Mouse (Mus musculus) neural tube, embryonic 13.5 days (tissue): ENCODE measurements at regions not wholly inside any gene's neighbourhood (a gene's known extent, or its start where the extent isn't known, plus 50 kb on each side); places are given as distances from the start of the nearest gene placed in this dataset. TPM values are rescaled to one million over a fixed set of nuclear protein-coding genes. Genes with fewer than 3 reads are reported as not detected.

ENCODE experiments used
- ATAC-seq: fragments of 200-750 bp; cut with Nextera tagmentation; 2 replicates; pipeline ENCODE4 v1.8.0; 2017; ENCODE audit warnings: low read depth, mild to moderate bottlenecking, moderate TSS enrichment, moderate library complexity
- H3K27ac ChIP-seq: fragments of 300-500 bp; sonication (generic); replicated peaks from 2 replicates; pipeline ENCODE4 v1.5.1; 2015; ENCODE audit warnings: moderate library complexity, mild to moderate bottlenecking, inconsistent platforms
- H3K27me3 ChIP-seq: fragments of 300-500 bp; sonication (generic); 2 replicates; pipeline ENCODE4 v1.6.1; 2015; ENCODE audit warnings: mild to moderate bottlenecking, inconsistent platforms
- H3K36me3 ChIP-seq: fragments of 300-500 bp; sonication (generic); 2 replicates; pipeline ENCODE4 v1.6.1; 2015; ENCODE audit warnings: mild to moderate bottlenecking, inconsistent platforms
- H3K4me1 ChIP-seq: fragments of 300-500 bp; sonication (generic); replicated peaks from 2 replicates; pipeline ENCODE4 v1.6.1; 2015; ENCODE audit warnings: inconsistent platforms
- H3K4me2 ChIP-seq: fragments of 300-500 bp; sonication (generic); 2 replicates; pipeline ENCODE4 v1.6.1; 2015; ENCODE audit warnings: inconsistent platforms, mild to moderate bottlenecking, moderate library complexity
- H3K4me3 ChIP-seq: fragments of 300-500 bp; sonication (generic); 2 replicates; pipeline ENCODE4 v1.5.1; 2015; ENCODE audit warnings: mild to moderate bottlenecking, inconsistent platforms
- H3K9ac ChIP-seq: fragments of 300-500 bp; sonication (generic); 2 replicates; pipeline ENCODE4 v1.6.1; 2015; ENCODE audit warnings: moderate library complexity, mild to moderate bottlenecking, inconsistent platforms
- H3K9me3 ChIP-seq: fragments of 300-500 bp; sonication (generic); 2 replicates; pipeline ENCODE4 v1.6.1; 2016; ENCODE audit warnings: inconsistent platforms
- WGBS: fragments of 180-500 bp; shearing (Covaris S2); methylation state at CpG from one replicate; pipeline ENCODE4 v1.1.7; 2015; 5-methylcytosine and 5-hydroxymethylcytosine counted together
- microRNA-seq: library from miRNA; unstranded; fragments of <30 nt; microRNA quantifications from one replicate; pipeline ENCODE4, GENCODE M21; 2016

GRCm38 (mm10) chr3:4226986-4227385 is 1523.6 kb upstream of the Gm8797 start:
- Histone ChIP-seq H3K4me1 (no peaks in the 10 kb centered on the region), H3K4me3 (no peak overlapping the region), H3K9ac (no peak overlapping the region), H3K27me3 (no peaks in the 10 kb centered on the region), H3K27ac (no peak overlapping the region), H3K9me3 (no peaks in the 10 kb centered on the region), H3K36me3 (no peaks in the 10 kb centered on the region), H3K4me2 (no peak overlapping the region)
- ATAC-seq = no peak
- 63% methylated on average over 2 of the region's 2 CpGs for WGBS

- Histone ChIP-seq H3K9me3 (no peaks in the 10 kb centered on the region), H3K9ac (no peak overlapping the region), H3K36me3 (no peaks in the 10 kb centered on the region), H3K27me3 (no peaks in the 10 kb centered on the region), H3K4me1 (no peaks in the 10 kb centered on the region), H3K4me2 (no peak overlapping the region), H3K27ac (no peak overlapping the region), H3K4me3 (no peak overlapping the region)
- whole genome bisulfite sequencing = 63% methylated on average over 1 of the region's 1 CpGs
- ATAC-seq = no peak
These were observed 1479.2 kb upstream of the Gm8797 start for GRCm38 (mm10) chr3:4271361-4271760.

DNA sequence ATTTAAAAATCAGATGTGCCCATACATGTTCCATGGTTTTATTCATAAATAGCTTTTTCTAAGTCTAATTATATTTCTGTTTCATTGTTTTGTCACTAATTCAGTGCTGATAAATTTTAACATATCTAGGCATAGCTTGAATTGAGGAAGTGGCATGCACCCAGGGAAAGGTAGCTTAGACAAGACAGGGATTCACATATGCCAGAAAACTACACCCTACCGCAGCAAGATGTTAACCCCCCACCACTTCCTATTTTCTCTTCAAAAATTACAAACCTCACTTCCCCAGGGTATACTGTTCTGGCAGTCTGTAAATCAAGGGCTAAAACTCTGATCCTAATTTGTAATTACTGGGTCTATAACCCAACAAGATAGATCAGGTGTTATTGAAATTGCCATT is 1476.0 kb upstream of the Gm8797 start:
- no peaks in the 10 kb centered on the region for H3K36me3 ChIP-seq
- peaks cover 3% of the 10 kb centered on the region; the same call in 1 of the 2 replicates for H3K4me1 ChIP-seq
- 45% methylated on average over 1 of the region's 1 CpGs for WGBS
- H3K4me3 ChIP-seq = no peak overlapping the region
- no peak overlapping the region for H3K4me2 ChIP-seq
- H3K27me3 ChIP-seq = no peaks in the 10 kb centered on the region
- no peak for ATAC-seq
- H3K27ac ChIP-seq = no peak overlapping the region
- no peak overlapping the region for H3K9ac ChIP-seq
- no peaks in the 10 kb centered on the region for H3K9me3 ChIP-seq

- H3K9ac ChIP-seq = no peak overlapping the region
- no peaks in the 10 kb centered on the region for H3K9me3 ChIP-seq
- peaks cover 8% of the 10 kb centered on the region for H3K4me1 ChIP-seq
- H3K36me3 ChIP-seq = no peaks in the 10 kb centered on the region
- no peak overlapping the region for H3K4me3 ChIP-seq
- no peak overlapping the region for H3K4me2 ChIP-seq
- H3K27ac ChIP-seq = no peak overlapping the region; the same call in 1 of the 2 replicates
- peak; percentile 74 for ATAC-seq
- 23% methylated on average over 3 of the region's 3 CpGs for WGBS
- H3K27me3 ChIP-seq = no peaks in the 10 kb centered on the region
These were observed 1472.6 kb upstream of the Gm8797 start for GRCm38 (mm10) chr3:4278042-4278441.

- Histone ChIP-seq H3K4me2 (0 out of 2 replicates have a peak overlapping the region, but pooled peaks have one; percentile 9), H3K27ac (no peak overlapping the region), H3K9ac (no peak overlapping the region), H3K36me3 (no peaks in the 10 kb centered on the region), H3K4me1 (peaks cover 8% of the 10 kb centered on the region), H3K4me3 (no peak overlapping the region), H3K9me3 (no peaks in the 10 kb centered on the region), H3K27me3 (no peaks in the 10 kb centered on the region)
- ATAC-seq = no peak
- WGBS = 15% methylated on average over 6 of the region's 6 CpGs
These were observed 1470.1 kb upstream of the Gm8797 start for GRCm38 (mm10) chr3:4280366-4281020.

DNA sequence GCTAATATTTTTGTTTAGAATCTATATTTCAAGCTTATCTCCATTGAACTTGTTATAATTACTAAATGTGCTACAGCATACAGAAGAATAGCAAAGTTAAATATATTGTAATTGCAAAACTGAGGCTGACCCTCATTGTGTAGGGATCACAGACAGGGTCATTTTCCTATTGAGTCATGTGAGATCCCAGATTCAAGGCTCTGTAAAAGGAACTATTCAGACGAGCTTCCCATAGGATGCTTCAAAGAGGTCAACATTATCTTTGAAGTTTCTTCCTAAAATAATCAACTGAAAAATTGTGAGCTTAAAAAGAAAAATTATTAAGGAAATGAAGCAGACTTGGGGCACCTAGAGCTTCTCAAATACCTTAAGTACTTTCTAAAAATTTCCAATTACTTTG is 1469.5 kb upstream of the Gm8797 start:
- Histone ChIP-seq H3K9ac (no peak overlapping the region), H3K4me1 (peaks cover 8% of the 10 kb centered on the region), H3K27ac (no peak overlapping the region), H3K36me3 (no peaks in the 10 kb centered on the region), H3K4me3 (no peak overlapping the region), H3K4me2 (no peak overlapping the region), H3K9me3 (no peaks in the 10 kb centered on the region), H3K27me3 (no peaks in the 10 kb centered on the region)
- WGBS = 5% methylated on average over 1 of the region's 1 CpGs
- no peak for ATAC-seq

- WGBS = 87% methylated on average over 1 of the region's 1 CpGs
- no peak overlapping the region for H3K9ac ChIP-seq
- no peaks in the 10 kb centered on the region for H3K27me3 ChIP-seq
- no peak for ATAC-seq
- H3K4me2 ChIP-seq = no peak overlapping the region
- no peak overlapping the region for H3K4me3 ChIP-seq
- no peaks in the 10 kb centered on the region for H3K36me3 ChIP-seq
- H3K4me1 ChIP-seq = no peaks in the 10 kb centered on the region
- no peaks in the 10 kb centered on the region for H3K9me3 ChIP-seq
- no peak overlapping the region for H3K27ac ChIP-seq
These were observed 1463.5 kb upstream of the Gm8797 start for GRCm38 (mm10) chr3:4287141-4287540.

GRCm38 (mm10) chr3:4336441-4336840 is 1414.2 kb upstream of the Gm8797 start:
- Histone ChIP-seq H3K4me1 (no peaks in the 10 kb centered on the region), H3K4me2 (no peak overlapping the region), H3K9me3 (no peaks in the 10 kb centered on the region), H3K36me3 (no peaks in the 10 kb centered on the region), H3K9ac (no peak overlapping the region), H3K4me3 (no peak overlapping the region), H3K27ac (no peak overlapping the region), H3K27me3 (no peaks in the 10 kb centered on the region)
- ATAC-seq = no peak
- 83% methylated on average over 4 of the region's 4 CpGs for WGBS

GRCm38 (mm10) chr3:4339153-4339552 is 1411.5 kb upstream of the Gm8797 start:
- no peak overlapping the region for H3K4me3 ChIP-seq
- WGBS = 86% methylated on average over 1 of the region's 1 CpGs
- no peaks in the 10 kb centered on the region for H3K36me3 ChIP-seq
- no peak for ATAC-seq
- H3K27me3 ChIP-seq = no peaks in the 10 kb centered on the region
- H3K4me2 ChIP-seq = no peak overlapping the region
- no peak overlapping the region for H3K9ac ChIP-seq
- no peaks in the 10 kb centered on the region for H3K4me1 ChIP-seq
- no peak overlapping the region for H3K27ac ChIP-seq
- H3K9me3 ChIP-seq = no peaks in the 10 kb centered on the region

Small RNA genes in the stretch of these regions (microRNA-seq; reads per million reads assigned to microRNA genes)
- gene Gm23976 = not detected
